Mouse (Mus musculus) bone marrow macrophage, adult 2 months (primary cell): ENCODE results near the gene Olfr1124. TPM values are rescaled to one million over a fixed set of nuclear protein-coding genes. Genes with fewer than 3 reads are reported as not detected.
"Not testable (repeated sequence)": the region's sequence is repeated elsewhere in the genome, so short reads cannot be mapped to it uniquely, and the experiment has no call there.

Source experiments
- H3K27ac ChIP-seq: 2 replicates; pipeline ENCODE4 v1.5.1; 2012; ENCODE audit warnings: low read depth, low read length; ENCODE audit not compliant: insufficient read depth
- H3K4me1 ChIP-seq: 2 replicates; pipeline ENCODE4 v1.6.1; 2012; ENCODE audit warnings: low read length; ENCODE audit not compliant: control insufficient read depth, insufficient read depth
- H3K4me3 ChIP-seq: 2 replicates; pipeline ENCODE4 v1.5.1; 2012; ENCODE audit warnings: mild to moderate bottlenecking, low read length, moderate library complexity; ENCODE audit not compliant: insufficient read depth
- CTCF ChIP-seq: IDR thresholded peaks from 2 replicates; pipeline ENCODE4 v1.5.1; 2012; ENCODE audit warnings: low read depth, mild to moderate bottlenecking, low read length, moderate library complexity
- POLR2A ChIP-seq: IDR thresholded peaks from 2 replicates; pipeline ENCODE4 v1.6.1; 2012; ENCODE audit warnings: mild to moderate bottlenecking, low read depth, low read length, borderline replicate concordance
- polyA plus RNA-seq: library from polyadenylated mRNA; stranded (reverse); fragments of >200 nt; gene quantifications from 2 replicates; pipeline ENCODE4 v1.2.4, GENCODE M21; 2012; ENCODE audit not compliant: missing spikeins, insufficient read depth, insufficient read length

Gene Olfr1124
- not detected in 2 replicates for polyA plus RNA-seq

DNA sequence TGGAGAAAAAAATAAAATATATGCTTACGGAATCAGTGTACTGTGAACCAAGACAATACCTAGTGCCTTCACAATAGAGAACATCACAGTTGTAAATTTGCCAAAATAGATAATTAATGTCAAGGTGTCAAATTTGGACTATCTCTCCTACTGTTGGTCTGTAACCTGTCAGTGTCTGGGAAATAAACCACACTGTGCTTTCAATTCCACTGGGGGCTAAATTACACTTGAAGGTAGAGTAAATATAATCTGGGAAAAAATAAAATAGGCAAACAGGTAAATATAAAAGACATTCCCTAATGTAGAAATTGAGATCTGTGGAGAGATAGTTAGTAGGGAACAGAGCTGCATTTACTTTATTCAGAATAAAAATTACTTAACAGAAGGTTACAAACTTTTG lies at the start of gene Olfr1124:
Gene Olfr1124 (plus strand): TSS at position 301 of the 400 bp plus-strand sequence.
- no peak for TF ChIP-seq CTCF
- TF ChIP-seq POLR2A, result no peak
- H3K4me3 ChIP-seq, result no peak within 1 kb of the TSS
- H3K4me1 ChIP-seq, result no peaks in the 10 kb centered on the region
- H3K27ac ChIP-seq, result no peak within 1 kb of the TSS

- Histone ChIP-seq H3K27ac (no peak overlapping the region), H3K4me1 (no peaks in the 10 kb centered on the region), H3K4me3 (no peak overlapping the region)
- TF ChIP-seq CTCF, result no peak
- TF ChIP-seq POLR2A, result no peak
These were observed 46.1 kb upstream of the Olfr1124 start for GRCm38 (mm10) chr2:87383935-87384334.

- no peak for TF ChIP-seq POLR2A
- TF ChIP-seq CTCF, result no peak
- no peak within 1 kb of the TSS for H3K27ac ChIP-seq
- H3K4me3 ChIP-seq, result no peak within 1 kb of the TSS
- no peaks in the 10 kb centered on the region for H3K4me1 ChIP-seq
These were observed 44.5 kb upstream of the Olfr1124 start, which contains the start of gene Olfr1122 for GRCm38 (mm10) chr2:87385549-87385948. Gene Olfr1122, plus strand, starts transcription at chr2:87385849.

GRCm38 (mm10) chr2:87393605-87394004 lies 36.5 kb upstream of the Olfr1124 start:
- H3K27ac ChIP-seq, H3K4me1 ChIP-seq, H3K4me3 ChIP-seq: not testable (repeated sequence)

- H3K4me3 ChIP-seq, H3K27ac ChIP-seq, H3K4me1 ChIP-seq: not testable (repeated sequence)
These were observed 35.4 kb upstream of the Olfr1124 start for GRCm38 (mm10) chr2:87394686-87395085.

DNA sequence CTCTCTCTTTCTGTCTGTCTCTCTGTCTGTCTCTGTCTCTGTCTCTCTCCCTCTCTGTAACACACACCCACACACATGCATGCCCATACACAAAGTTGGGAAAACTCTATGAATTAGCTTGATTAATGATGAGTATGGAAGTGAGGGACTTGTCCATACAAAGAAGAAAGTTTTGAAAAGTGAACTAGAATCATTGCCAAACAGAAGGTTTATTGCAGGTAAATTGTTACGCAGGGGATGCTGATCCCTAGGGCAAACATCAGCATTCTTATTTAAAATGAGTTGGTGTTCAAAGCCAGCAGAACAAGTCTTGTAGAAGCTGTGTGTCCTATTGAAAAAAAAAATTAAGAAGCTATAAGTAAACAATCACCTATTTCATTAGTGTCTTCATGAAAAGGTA lies 13.7 kb upstream of the Olfr1124 start, which contains the start of gene Olfr1123:
Gene Olfr1123 (plus strand): TSS at position 301 of the 400 bp plus-strand sequence.
- Histone ChIP-seq H3K4me3 (no peak within 1 kb of the TSS), H3K27ac (no peak within 1 kb of the TSS), H3K4me1 (no peaks in the 10 kb centered on the region)
- TF ChIP-seq POLR2A (no peak), CTCF (no peak)

GRCm38 (mm10) chr2:87437731-87438130 lies 7.7 kb downstream of the Olfr1124 start:
- Histone ChIP-seq H3K4me3 (no peak overlapping the region), H3K4me1 (no peaks in the 10 kb centered on the region), H3K27ac (no peak overlapping the region)
- no peak for TF ChIP-seq POLR2A
- no peak for TF ChIP-seq CTCF

DNA sequence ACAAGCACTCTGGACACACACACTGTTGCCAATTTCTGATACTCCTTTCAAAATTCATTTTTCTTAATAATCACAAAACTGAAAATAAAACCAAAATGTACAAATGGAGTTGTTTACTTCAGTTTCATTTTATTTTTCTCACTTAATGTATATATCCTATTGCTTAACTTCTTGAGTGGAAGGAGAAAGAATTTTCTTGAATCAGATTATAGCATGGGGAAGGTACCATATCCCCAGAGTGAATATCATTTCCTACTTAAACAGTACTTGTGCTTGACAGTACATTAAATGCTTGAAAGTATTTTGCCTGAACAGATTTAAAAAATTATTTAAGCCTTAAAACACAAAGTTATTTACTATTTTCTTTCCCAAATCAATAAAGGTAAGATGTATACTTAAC lies 23.6 kb downstream of the Olfr1124 start, which contains the start of gene Olfr1126:
Gene Olfr1126 (plus strand): TSS at position 301 of the 400 bp plus-strand sequence.
- no peaks in the 10 kb centered on the region for H3K4me1 ChIP-seq
- TF ChIP-seq POLR2A (no peak), CTCF (no peak)
- no peak within 1 kb of the TSS for H3K4me3 ChIP-seq
- H3K27ac ChIP-seq, result no peak within 1 kb of the TSS

GRCm38 (mm10) chr2:87461769-87462168 lies 31.7 kb downstream of the Olfr1124 start:
- Histone ChIP-seq H3K4me3 (no peak overlapping the region), H3K27ac (no peak overlapping the region), H3K4me1 (no peaks in the 10 kb centered on the region)
- TF ChIP-seq POLR2A (no peak), CTCF (no peak)

- Histone ChIP-seq H3K4me3 (no peak overlapping the region), H3K4me1 (no peaks in the 10 kb centered on the region), H3K27ac (no peak overlapping the region)
- TF ChIP-seq CTCF (no peak), POLR2A (no peak)
These were observed 50.1 kb downstream of the Olfr1124 start for GRCm38 (mm10) chr2:87480207-87480606.

DNA sequence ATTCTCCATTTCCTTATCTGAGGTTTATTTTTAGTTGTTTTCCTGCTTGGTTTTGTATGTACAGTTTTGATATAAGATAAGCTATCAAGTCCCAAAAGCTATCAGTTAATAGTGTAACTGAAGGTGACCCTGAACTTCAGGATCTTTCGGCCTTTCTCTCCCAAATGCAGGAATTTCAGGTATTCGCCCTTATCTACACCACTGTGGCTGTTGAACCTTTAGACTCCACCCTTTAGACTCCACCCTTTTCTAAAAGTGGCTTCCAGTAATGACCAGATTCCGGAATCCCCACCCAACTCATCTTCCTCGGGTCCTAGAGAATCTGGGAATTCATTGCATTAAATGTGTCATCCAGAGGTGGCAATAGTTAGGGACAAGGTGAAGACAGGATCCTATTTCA lies 51.1 kb downstream of the Olfr1124 start:
- Histone ChIP-seq H3K27ac (no peak overlapping the region), H3K4me3 (no peak overlapping the region), H3K4me1 (no peaks in the 10 kb centered on the region)
- TF ChIP-seq CTCF (no peak), POLR2A (no peak)

- Histone ChIP-seq H3K4me3 (no peak overlapping the region), H3K27ac (no peak overlapping the region), H3K4me1 (no peaks in the 10 kb centered on the region)
- TF ChIP-seq CTCF (no peak), POLR2A (no peak)
These were observed 52.2 kb downstream of the Olfr1124 start for GRCm38 (mm10) chr2:87482276-87482675.

Other genes starting within 250 kb of the Olfr1124 start
- not detected in 2 replicates for gene Olfr1112, start 242.5 kb upstream of the Olfr1124 start, polyA plus RNA-seq
- gene Olfr1113, start 221.3 kb upstream of the Olfr1124 start, polyA plus RNA-seq, result not detected in 2 replicates
- not detected in 2 replicates for gene Olfr1115, start 182.3 kb upstream of the Olfr1124 start, polyA plus RNA-seq
- not detected in 2 replicates for gene Olfr1116, start 162.7 kb upstream of the Olfr1124 start, polyA plus RNA-seq
- not detected in 2 replicates for gene Olfr1118, start 122.7 kb upstream of the Olfr1124 start, polyA plus RNA-seq
- not detected in 2 replicates for gene Olfr1120, start 75.5 kb upstream of the Olfr1124 start, polyA plus RNA-seq
- gene Olfr1121, start 60.4 kb upstream of the Olfr1124 start, polyA plus RNA-seq, result not detected in 2 replicates
- not detected in 2 replicates for gene Olfr1122, start 44.4 kb upstream of the Olfr1124 start, polyA plus RNA-seq
- gene Olfr1123, start 13.6 kb upstream of the Olfr1124 start, polyA plus RNA-seq, result not detected in 2 replicates
- gene Olfr1126, start 23.7 kb downstream of the Olfr1124 start, polyA plus RNA-seq, result not detected in 2 replicates
- gene Pramel7, start 66.8 kb downstream of the Olfr1124 start, polyA plus RNA-seq, result not detected in 2 replicates
- gene Pramel6, start 76.3 kb downstream of the Olfr1124 start, polyA plus RNA-seq, result not detected in 2 replicates
- gene Olfr153, start 101.5 kb downstream of the Olfr1124 start, polyA plus RNA-seq, result not detected in 2 replicates
- gene Olfr1128, start 115.3 kb downstream of the Olfr1124 start, polyA plus RNA-seq, result not detected in 2 replicates
- 0.60 TPM in 1 of 2 replicates, not detected in the other for gene Olfr1129, start 143.6 kb downstream of the Olfr1124 start, polyA plus RNA-seq
- gene Olfr1130, start 175.9 kb downstream of the Olfr1124 start, polyA plus RNA-seq, result not detected in 2 replicates
- gene Olfr1131, start 196.8 kb downstream of the Olfr1124 start, polyA plus RNA-seq, result not detected in 2 replicates
- not detected in 2 replicates for gene Olfr1132, start 207.3 kb downstream of the Olfr1124 start, polyA plus RNA-seq
- not detected in 2 replicates for gene Olfr1133, start 217.1 kb downstream of the Olfr1124 start, polyA plus RNA-seq
- gene Olfr1134, start 228.2 kb downstream of the Olfr1124 start, polyA plus RNA-seq, result not detected in 2 replicates
- gene Olfr1135, start 243.4 kb downstream of the Olfr1124 start, polyA plus RNA-seq, result not detected in 2 replicates